Mouse (Mus musculus) testis, adult 2 months (tissue): ENCODE data around the gene Dynlrb2. TPM values are rescaled to one million over a fixed set of nuclear protein-coding genes. Genes with fewer than 3 reads are reported as not detected.

ENCODE experiments used
- H3K27ac ChIP-seq: fragments of 200-500 bp; 2 replicates; pipeline ENCODE4 v1.5.1; 2012; ENCODE audit warnings: low read depth, low read length; ENCODE audit not compliant: control insufficient read depth, insufficient read depth
- H3K27me3 ChIP-seq: fragments of 200-500 bp; 2 replicates; pipeline ENCODE4 v1.6.1; 2012; ENCODE audit warnings: mild to moderate bottlenecking, low read length, moderate library complexity; ENCODE audit not compliant: control insufficient read depth, insufficient read depth
- H3K36me3 ChIP-seq: fragments of 200-500 bp; 2 replicates; pipeline ENCODE4 v1.6.1; 2012; ENCODE audit warnings: mild to moderate bottlenecking, low read length; ENCODE audit not compliant: control insufficient read depth, insufficient read depth
- H3K4me1 ChIP-seq: fragments of 200-500 bp; 2 replicates; pipeline ENCODE4 v1.6.1; 2012; ENCODE audit warnings: low read length; ENCODE audit not compliant: control insufficient read depth, insufficient read depth
- H3K4me3 ChIP-seq: fragments of 200-500 bp; 2 replicates; pipeline ENCODE4 v1.5.1; 2012; ENCODE audit warnings: low read depth, mild to moderate bottlenecking, low read length, moderate library complexity, mixed read lengths; ENCODE audit not compliant: control insufficient read depth
- CTCF ChIP-seq: fragments of 200-500 bp; IDR thresholded peaks from 2 replicates; pipeline ENCODE4 v1.5.1; 2012; ENCODE audit warnings: low read depth, mild to moderate bottlenecking, inconsistent platforms, low read length, moderate library complexity; ENCODE audit not compliant: control insufficient read depth, insufficient read depth, insufficient replicate concordance
- POLR2A ChIP-seq: fragments of 200-500 bp; IDR thresholded peaks from 2 replicates; pipeline ENCODE4 v1.6.1; 2012; ENCODE audit warnings: low read depth, mild to moderate bottlenecking, inconsistent platforms, low read length, moderate library complexity; ENCODE audit not compliant: control insufficient read depth
- polyA plus RNA-seq: library from polyadenylated mRNA; depleted of rRNA; stranded (reverse); fragments of >200 nt; gene quantifications from 2 replicates; pipeline ENCODE4 v1.2.3, GENCODE M21; 2012; rRNA removed

The Dynlrb2 gene
- polyA plus RNA-seq, 1 experiment: 246 TPM

DNA sequence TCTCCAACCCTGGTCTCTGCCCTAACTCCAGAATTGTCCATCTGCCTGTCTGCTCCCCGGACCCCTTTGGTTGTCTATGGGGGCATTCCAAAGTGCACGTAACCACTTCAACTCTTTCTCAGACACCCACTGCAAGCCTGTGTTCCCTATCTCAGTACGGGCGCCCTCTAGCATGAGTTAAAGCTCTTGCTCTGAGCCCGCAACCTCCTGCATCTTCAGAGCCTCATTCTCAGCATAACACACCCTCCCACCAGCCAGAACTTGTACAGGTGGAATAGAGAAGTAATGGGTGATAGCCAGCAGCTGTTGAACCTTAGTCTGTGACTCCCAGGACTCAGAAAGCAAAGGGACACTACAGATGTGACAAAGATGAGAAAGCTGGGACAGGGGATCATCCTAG is 32.0 kb downstream of the Dynlrb2 start:
- H3K4me3 ChIP-seq: no peak overlapping the region
- no peaks in the 10 kb centered on the region for H3K4me1 ChIP-seq
- no peak for TF ChIP-seq CTCF
- no peak for TF ChIP-seq POLR2A
- H3K27me3 ChIP-seq: no peaks in the 10 kb centered on the region
- H3K27ac ChIP-seq: no peak overlapping the region
- no peaks in the 10 kb centered on the region for H3K36me3 ChIP-seq

DNA sequence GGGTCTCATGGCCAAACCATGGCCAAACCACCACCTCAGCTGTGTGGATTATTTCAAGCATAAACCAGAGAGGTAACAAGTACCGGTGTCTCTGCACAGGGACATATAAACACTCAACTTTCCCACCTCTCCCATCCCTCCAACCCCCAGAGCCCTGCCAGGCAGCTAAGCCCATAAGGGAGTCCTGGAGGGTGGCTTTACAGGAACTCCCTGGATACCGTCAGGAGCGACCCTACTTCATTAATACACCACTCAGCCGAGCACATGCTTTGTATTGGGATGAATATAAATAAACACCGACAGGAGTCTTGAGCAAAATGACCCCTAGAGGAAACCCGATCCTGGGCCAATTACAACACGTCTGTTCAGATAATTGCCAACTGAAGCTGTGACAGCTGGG is 34.0 kb downstream of the Dynlrb2 start:
- Histone ChIP-seq H3K27ac (no peak overlapping the region), H3K36me3 (no peaks in the 10 kb centered on the region), H3K27me3 (no peaks in the 10 kb centered on the region), H3K4me3 (no peak overlapping the region), H3K4me1 (no peaks in the 10 kb centered on the region)
- no peak for TF ChIP-seq POLR2A
- no peak for TF ChIP-seq CTCF

DNA sequence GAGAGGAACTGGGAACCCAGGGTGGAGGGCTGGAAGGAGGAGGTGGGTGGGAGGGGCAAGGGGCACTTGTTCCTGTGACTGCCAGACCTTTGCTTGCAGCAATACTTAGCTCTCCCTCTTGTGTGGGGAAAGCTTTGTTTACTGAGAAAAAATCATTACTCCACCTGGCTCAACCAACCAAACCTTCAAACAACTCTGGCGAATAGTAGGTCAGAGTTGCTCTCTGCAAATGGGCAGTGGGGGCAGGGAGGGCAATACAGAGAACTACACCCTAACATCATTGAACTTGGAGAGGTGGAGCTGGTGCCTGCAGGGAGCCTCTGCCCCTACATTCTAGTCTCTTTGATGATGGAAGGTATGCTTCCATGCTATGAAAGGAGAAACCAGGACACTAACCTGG is 35.4 kb downstream of the Dynlrb2 start:
- no peak for TF ChIP-seq CTCF
- TF ChIP-seq POLR2A: no peak
- Histone ChIP-seq H3K4me3 (no peak overlapping the region), H3K27me3 (no peaks in the 10 kb centered on the region), H3K4me1 (no peaks in the 10 kb centered on the region), H3K27ac (no peak overlapping the region), H3K36me3 (no peaks in the 10 kb centered on the region)

DNA sequence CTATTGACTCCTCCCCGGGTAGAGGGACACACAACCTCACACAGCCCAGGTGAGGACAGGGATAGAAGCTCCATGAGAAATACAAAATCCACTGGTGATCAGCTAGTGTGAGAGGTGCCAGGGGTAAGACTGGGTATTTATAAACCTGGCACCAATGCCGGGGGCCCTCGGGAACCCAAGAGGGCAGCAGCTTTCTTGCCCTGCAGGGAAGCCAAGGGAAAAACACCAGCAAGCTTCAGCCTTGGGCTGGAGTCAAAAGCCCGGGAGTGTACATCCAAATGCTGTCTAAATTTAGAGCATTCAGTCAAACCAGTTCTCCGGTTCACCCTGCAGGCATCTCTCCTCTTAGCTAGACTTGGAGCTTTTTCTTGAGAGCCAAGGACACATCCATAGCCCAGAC is 38.1 kb downstream of the Dynlrb2 start:
- H3K27me3 ChIP-seq: no peaks in the 10 kb centered on the region
- no peaks in the 10 kb centered on the region for H3K36me3 ChIP-seq
- no peak overlapping the region for H3K27ac ChIP-seq
- no peak overlapping the region for H3K4me3 ChIP-seq
- H3K4me1 ChIP-seq: no peaks in the 10 kb centered on the region
- TF ChIP-seq POLR2A (no peak), CTCF (no peak)

DNA sequence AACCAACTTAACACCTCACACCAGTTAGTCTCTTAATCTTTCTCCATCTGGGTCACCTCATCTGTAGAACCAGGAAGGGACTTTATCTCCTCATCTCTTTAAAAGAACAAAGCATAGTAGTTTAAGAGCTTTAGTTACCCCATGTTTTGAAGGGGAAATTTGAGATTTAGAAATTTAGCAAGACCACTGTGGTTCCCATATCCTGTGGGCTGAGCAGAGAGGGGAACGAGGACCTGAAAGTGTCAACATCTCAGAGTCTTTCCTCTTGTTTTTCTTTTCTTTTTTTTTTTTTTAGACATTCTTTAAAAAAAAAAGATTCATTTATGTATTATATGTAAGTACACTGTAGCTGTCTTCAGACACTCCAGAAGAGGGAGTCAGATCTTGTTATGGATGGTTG is 38.6 kb downstream of the Dynlrb2 start:
- no peaks in the 10 kb centered on the region for H3K27me3 ChIP-seq
- no peak overlapping the region for H3K4me3 ChIP-seq
- no peaks in the 10 kb centered on the region for H3K36me3 ChIP-seq
- TF ChIP-seq POLR2A: no peak
- no peak for TF ChIP-seq CTCF
- no peaks in the 10 kb centered on the region for H3K4me1 ChIP-seq
- no peak overlapping the region for H3K27ac ChIP-seq

DNA sequence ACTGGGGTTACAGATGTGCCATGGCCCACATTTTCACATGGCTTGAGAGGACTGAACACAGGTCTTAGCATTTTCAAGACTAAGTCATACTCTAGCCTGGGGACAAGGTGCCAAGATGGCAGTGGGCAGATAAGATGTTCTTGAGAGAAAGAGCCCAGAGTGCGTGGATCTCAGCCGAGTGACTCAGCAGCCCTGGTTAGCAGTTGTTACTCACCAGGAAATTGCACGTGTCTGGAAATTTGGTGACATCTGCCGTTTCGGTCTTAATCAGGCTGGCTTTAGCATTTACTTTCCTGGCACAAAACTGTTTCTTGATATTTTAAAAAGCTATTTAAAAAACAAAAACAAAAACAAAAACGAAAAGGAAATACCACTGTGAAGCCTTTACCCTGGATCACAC is 47.5 kb downstream of the Dynlrb2 start:
- TF ChIP-seq CTCF (no peak), POLR2A (no peak)
- no peak overlapping the region for H3K4me3 ChIP-seq
- no peak overlapping the region for H3K27ac ChIP-seq
- H3K27me3 ChIP-seq: no peaks in the 10 kb centered on the region
- no peaks in the 10 kb centered on the region for H3K36me3 ChIP-seq
- H3K4me1 ChIP-seq: no peaks in the 10 kb centered on the region

DNA sequence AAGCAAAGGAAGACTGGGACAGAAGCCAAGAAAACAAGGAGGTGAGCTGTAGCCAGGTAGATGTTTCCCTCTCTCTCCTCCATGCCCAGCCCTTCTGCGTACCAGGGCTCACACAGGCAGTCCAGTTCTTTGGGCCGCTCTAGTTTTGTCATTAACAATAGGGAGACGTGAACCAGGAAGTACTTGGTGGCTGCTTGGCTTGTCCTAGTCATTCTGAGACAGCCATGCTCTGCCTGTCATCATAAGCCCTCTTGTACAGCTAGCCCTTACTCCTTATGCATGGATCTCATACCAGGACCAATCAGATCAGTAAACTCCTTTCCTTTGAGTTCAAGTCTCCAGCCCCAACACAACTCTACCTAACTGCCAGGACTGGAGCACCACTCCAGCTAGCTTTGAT is 48.0 kb downstream of the Dynlrb2 start:
- no peaks in the 10 kb centered on the region for H3K4me1 ChIP-seq
- no peak overlapping the region for H3K27ac ChIP-seq
- TF ChIP-seq CTCF (no peak), POLR2A (no peak)

More for the DNA sequence above, 48.0 kb downstream of the Dynlrb2 start:
- Histone ChIP-seq H3K27me3 (no peaks in the 10 kb centered on the region), H3K4me3 (no peak overlapping the region), H3K36me3 (no peaks in the 10 kb centered on the region)

Other genes starting within 250 kb of the Dynlrb2 start
- 11.3 and 11.9 TPM in 2 replicates for gene Cdyl2, start 228.0 kb downstream of the Dynlrb2 start, polyA plus RNA-seq